Mouse (Mus musculus): ENCODE data around the gene Iqcc.

- TF ChIP-seq CTCF (IDR thresholded peaks at IDR 0.05; ENCODE audit: extremely low read depth, insufficient read depth, insufficient read length, insufficient replicate concordance): no peak
- no peak for TF ChIP-seq POLR2A (IDR thresholded peaks at IDR 0.05; ENCODE audit: low read depth, low read length)
These were observed 40.4 kb downstream of the Iqcc start, which contains the start of gene Fam167b for GRCm38 (mm10) chr4:129578466-129578865.

Data from spleen, adult 2 months (tissue).